Mouse (Mus musculus) kidney, adult 2 months (tissue): Measurements from ENCODE around the gene Ttyh3.

Source experiments
- CTCF ChIP-seq: fragments of 200-500 bp; conservative IDR thresholded peaks from 2 replicates; pipeline ENCODE4 v1.5.1; 2011; ENCODE audit warnings: low read depth, mild to moderate bottlenecking, control low read depth, low read length, moderate library complexity, mixed read lengths; ENCODE audit not compliant: insufficient read depth, insufficient read length
- POLR2A ChIP-seq: fragments of 200-500 bp; IDR thresholded peaks from one replicate; pipeline ENCODE4 v1.6.1; 2011; ENCODE audit warnings: low read depth, low read length, control low read depth

- no peak for TF ChIP-seq POLR2A
- TF ChIP-seq CTCF = no peak
These were observed 25.2 kb upstream of the Ttyh3 start for GRCm38 (mm10) chr5:140674036-140674435.
